Mouse (Mus musculus) embryonic facial prominence, embryonic 14.5 days (tissue): ENCODE data around the gene Kmt2e. TPM values are rescaled to one million over a fixed set of nuclear protein-coding genes. Genes with fewer than 3 reads are reported as not detected.
"Not testable (repeated sequence)": the region's sequence is repeated elsewhere in the genome, so short reads cannot be mapped to it uniquely, and the experiment has no call there.

Source experiments
- ATAC-seq: fragments of 200-750 bp; cut with Nextera tagmentation; 2 replicates; pipeline ENCODE4 v1.8.0; 2017; ENCODE audit warnings: low read depth, moderate number of reproducible peaks, moderate TSS enrichment
- DNase-seq: peaks from one replicate; pipeline ENCODE4 v3.0.0-alpha.2; 2015; ENCODE audit warnings: low spot score
- H3K27ac ChIP-seq: fragments of 300-500 bp; sonication (generic); replicated peaks from 2 replicates; pipeline ENCODE4 v1.5.1; 2014; ENCODE audit warnings: low read depth, mild to moderate bottlenecking, low read length, moderate library complexity
- H3K27me3 ChIP-seq: fragments of 300-500 bp; sonication (generic); replicated peaks from 2 replicates; pipeline ENCODE4 v1.6.1; 2014; ENCODE audit warnings: low read length; ENCODE audit not compliant: control insufficient read depth, insufficient read depth
- H3K36me3 ChIP-seq: fragments of 300-500 bp; sonication (generic); 2 replicates; pipeline ENCODE4 v1.6.1; 2014; ENCODE audit warnings: low read length, mixed read lengths; ENCODE audit not compliant: control insufficient read depth, insufficient read depth
- H3K4me1 ChIP-seq: fragments of 300-500 bp; sonication (generic); 2 replicates; pipeline ENCODE4 v1.6.1; 2014; ENCODE audit warnings: antibody characterized with exemption, low read length; ENCODE audit not compliant: control insufficient read depth, insufficient read depth
- H3K4me2 ChIP-seq: fragments of 300-500 bp; sonication (generic); 2 replicates; pipeline ENCODE4 v1.6.1; 2014; ENCODE audit warnings: low read depth, mild to moderate bottlenecking, low read length, moderate library complexity, mixed read lengths
- H3K4me3 ChIP-seq: fragments of 300-500 bp; sonication (generic); 2 replicates; pipeline ENCODE4 v1.5.1; 2014; ENCODE audit warnings: low read depth, mild to moderate bottlenecking, low read length
- H3K9ac ChIP-seq: fragments of 300-500 bp; sonication (generic); 2 replicates; pipeline ENCODE4 v1.6.1; 2014; ENCODE audit warnings: low read depth, mild to moderate bottlenecking, low read length, moderate library complexity, mixed read lengths
- H3K9me3 ChIP-seq: fragments of 300-500 bp; sonication (generic); 2 replicates; pipeline ENCODE4 v1.6.1; 2016; ENCODE audit warnings: low read length; ENCODE audit not compliant: control insufficient read depth
- whole genome bisulfite sequencing: fragments of 180-500 bp; shearing (Covaris S2); extraction: QIAGEN DNeasy Blood & Tissue Kit; methylation state at CpG from one replicate; pipeline ENCODE4 v1.1.7; 2014; 5-methylcytosine and 5-hydroxymethylcytosine counted together
- polyA plus RNA-seq: library from polyadenylated mRNA; unstranded; fragments of >200 nt; fragmentation: Nextera tagmentation; extraction: Ambion mirVana; gene quantifications from 2 replicates; pipeline ENCODE4 v1.2.1, GENCODE M21; 2014

Gene Kmt2e
- polyA plus RNA-seq, 1 experiment from 2014 or later, result 66.0 TPM

- WGBS, result 83% methylated on average over 3 of the region's 3 CpGs
- Histone ChIP-seq H3K27me3 (no peaks in the 10 kb centered on the region), H3K9me3 (no peaks in the 10 kb centered on the region), H3K27ac (no peak overlapping the region), H3K4me1 (0 out of 2 replicates have a peak, but pooled peaks cover 3% of the 10 kb centered on the region), H3K9ac (no peak overlapping the region), H3K4me2 (no peak overlapping the region), H3K36me3 (peaks cover 60% of the 10 kb centered on the region), H3K4me3 (no peak overlapping the region)
- DNase-seq (no peak), ATAC-seq (no peak)
Observed at GRCm38 (mm10) chr5:23523936-23524335, 89.7 kb downstream of the Kmt2e start.

GRCm38 (mm10) chr5:23524621-23525020 lies 90.4 kb downstream of the Kmt2e start:
- ATAC-seq, result no peak
- no peak for DNase-seq
- no peak overlapping the region for H3K27ac ChIP-seq
- no peaks in the 10 kb centered on the region for H3K9me3 ChIP-seq
- H3K9ac ChIP-seq, result no peak overlapping the region
- no peaks in the 10 kb centered on the region for H3K4me1 ChIP-seq
- H3K4me2 ChIP-seq, result no peak overlapping the region
- H3K36me3 ChIP-seq, result peaks cover 60% of the 10 kb centered on the region
- H3K27me3 ChIP-seq, result no peaks in the 10 kb centered on the region
- no peak overlapping the region for H3K4me3 ChIP-seq
- 64% methylated on average over 3 of the region's 3 CpGs for WGBS

GRCm38 (mm10) chr5:23531100-23531499 lies 96.9 kb downstream of the Kmt2e start:
- no peak overlapping the region for H3K4me2 ChIP-seq
- ATAC-seq, result no peak
- H3K4me1 ChIP-seq, result no peaks in the 10 kb centered on the region
- WGBS, result 94% methylated on average over 6 of the region's 6 CpGs
- peaks cover 31% of the 10 kb centered on the region for H3K36me3 ChIP-seq
- no peak overlapping the region for H3K27ac ChIP-seq
- H3K9ac ChIP-seq, result no peak overlapping the region
- H3K27me3 ChIP-seq, result no peaks in the 10 kb centered on the region
- H3K9me3 ChIP-seq, result no peaks in the 10 kb centered on the region
- no peak for DNase-seq
- H3K4me3 ChIP-seq, result no peak overlapping the region

- H3K4me1 ChIP-seq, result no peaks in the 10 kb centered on the region
- no peak overlapping the region for H3K4me2 ChIP-seq
- 78% methylated on average over 7 of the region's 7 CpGs for WGBS
- ATAC-seq, result no peak
- peaks cover 27% of the 10 kb centered on the region for H3K36me3 ChIP-seq
- no peaks in the 10 kb centered on the region for H3K27me3 ChIP-seq
- no peak overlapping the region for H3K9ac ChIP-seq
- no peaks in the 10 kb centered on the region for H3K9me3 ChIP-seq
- no peak for DNase-seq
- H3K4me3 ChIP-seq, result no peak overlapping the region
- no peak overlapping the region for H3K27ac ChIP-seq
Observed at GRCm38 (mm10) chr5:23531541-23532096, 97.4 kb downstream of the Kmt2e start.

- 84% methylated on average over 7 of the region's 7 CpGs for WGBS
- ATAC-seq, result no peak
- H3K4me3 ChIP-seq, result no peak overlapping the region
Observed at GRCm38 (mm10) chr5:23535692-23536091, 101.5 kb downstream of the Kmt2e start.

GRCm38 (mm10) chr5:23551687-23552086 lies 117.4 kb downstream of the Kmt2e start:
- Histone ChIP-seq H3K27me3 (no peaks in the 10 kb centered on the region), H3K4me3 (no peak overlapping the region), H3K9me3 (no peaks in the 10 kb centered on the region), H3K4me2 (no peak overlapping the region), H3K36me3 (0 out of 2 replicates have a peak, but pooled peaks cover 10% of the 10 kb centered on the region), H3K9ac (no peak overlapping the region), H3K4me1 (no peaks in the 10 kb centered on the region), H3K27ac (no peak overlapping the region)
- ATAC-seq (0 out of 2 replicates have a peak, but pooled peaks have one; percentile 26), DNase-seq (peak; percentile 11)
- 80% methylated on average over 5 of the region's 5 CpGs for WGBS

More at GRCm38 (mm10) chr5:23535692-23536091, 101.5 kb downstream of the Kmt2e start:
- Histone ChIP-seq H3K27me3 (no peaks in the 10 kb centered on the region), H3K4me1 (no peaks in the 10 kb centered on the region), H3K4me2 (no peak overlapping the region), H3K27ac (no peak overlapping the region), H3K36me3 (peaks cover 40% of the 10 kb centered on the region), H3K9ac (no peak overlapping the region), H3K9me3 (no peaks in the 10 kb centered on the region)
- no peak for DNase-seq

- 0 out of 2 replicates have a peak, but pooled peaks cover 13% of the 10 kb centered on the region for H3K36me3 ChIP-seq
- not testable (repeated sequence) for DNase-seq, H3K27ac ChIP-seq, H3K9ac ChIP-seq, H3K4me2 ChIP-seq, H3K4me1 ChIP-seq, H3K9me3 ChIP-seq, H3K27me3 ChIP-seq, H3K4me3 ChIP-seq, ATAC-seq
- WGBS, result 73% methylated on average over 3 of the region's 3 CpGs
Observed at GRCm38 (mm10) chr5:23553338-23553737, 119.1 kb downstream of the Kmt2e start.
